Mouse (Mus musculus) spleen, postnatal 14 days (tissue): ENCODE data around the gene Btbd19.

Source experiments
- DNase-seq, 2 experiments: peaks; one replicate each; pipeline ENCODE4 v3.0.0; 2021 to 2022; ENCODE audit warnings: low spot score in 2 of 2

Gene Btbd19

GRCm38 (mm10) chr4:117125348-117125909 lies at the start of gene Btbd19:
Gene Btbd19, minus strand, starts transcription at chr4:117125725.
- DNase-seq, result no peak

- no peak for DNase-seq
Measured at GRCm38 (mm10) chr4:117169936-117170335, 44.4 kb upstream of the Btbd19 start.

GRCm38 (mm10) chr4:117161183-117161582 lies 35.7 kb upstream of the Btbd19 start:
- no peak for DNase-seq

- DNase-seq, result no peak
Measured at GRCm38 (mm10) chr4:117159666-117160065, 34.1 kb upstream of the Btbd19 start.

- DNase-seq, result no peak
Measured at GRCm38 (mm10) chr4:117156372-117156771, 30.8 kb upstream of the Btbd19 start.

- DNase-seq, result peak; percentile 67 to 72
Measured at GRCm38 (mm10) chr4:117155792-117156355, 30.3 kb upstream of the Btbd19 start, which contains the start of gene Rps8. Gene Rps8, minus strand, starts transcription at chr4:117156243.

GRCm38 (mm10) chr4:117155020-117155791 lies 29.7 kb upstream of the Btbd19 start:
- no peak for DNase-seq

DNA sequence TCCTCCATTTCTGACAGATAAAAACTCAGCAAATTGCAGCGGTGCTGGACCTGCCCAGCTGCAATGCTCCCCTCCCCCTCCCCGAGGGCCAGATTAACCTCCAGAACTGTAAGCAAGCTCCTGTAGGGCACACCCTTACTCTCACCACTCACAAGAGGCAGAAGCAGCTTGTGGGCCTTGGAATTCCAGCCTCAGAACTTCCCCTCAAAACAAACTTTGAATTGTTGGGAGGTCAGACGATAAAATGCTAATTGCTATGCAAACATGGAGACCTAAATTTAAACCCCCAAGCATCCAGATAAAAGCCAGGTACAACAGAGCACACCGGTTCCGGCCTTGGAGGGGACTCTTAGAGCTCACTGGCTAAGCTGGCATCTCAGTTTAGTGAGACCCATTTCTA lies 27.2 kb upstream of the Btbd19 start:
- no peak for DNase-seq

GRCm38 (mm10) chr4:117151416-117151815 lies 25.9 kb upstream of the Btbd19 start:
- DNase-seq, result no peak

- no peak for DNase-seq
Measured at GRCm38 (mm10) chr4:117150212-117150733, 24.7 kb upstream of the Btbd19 start.

DNA sequence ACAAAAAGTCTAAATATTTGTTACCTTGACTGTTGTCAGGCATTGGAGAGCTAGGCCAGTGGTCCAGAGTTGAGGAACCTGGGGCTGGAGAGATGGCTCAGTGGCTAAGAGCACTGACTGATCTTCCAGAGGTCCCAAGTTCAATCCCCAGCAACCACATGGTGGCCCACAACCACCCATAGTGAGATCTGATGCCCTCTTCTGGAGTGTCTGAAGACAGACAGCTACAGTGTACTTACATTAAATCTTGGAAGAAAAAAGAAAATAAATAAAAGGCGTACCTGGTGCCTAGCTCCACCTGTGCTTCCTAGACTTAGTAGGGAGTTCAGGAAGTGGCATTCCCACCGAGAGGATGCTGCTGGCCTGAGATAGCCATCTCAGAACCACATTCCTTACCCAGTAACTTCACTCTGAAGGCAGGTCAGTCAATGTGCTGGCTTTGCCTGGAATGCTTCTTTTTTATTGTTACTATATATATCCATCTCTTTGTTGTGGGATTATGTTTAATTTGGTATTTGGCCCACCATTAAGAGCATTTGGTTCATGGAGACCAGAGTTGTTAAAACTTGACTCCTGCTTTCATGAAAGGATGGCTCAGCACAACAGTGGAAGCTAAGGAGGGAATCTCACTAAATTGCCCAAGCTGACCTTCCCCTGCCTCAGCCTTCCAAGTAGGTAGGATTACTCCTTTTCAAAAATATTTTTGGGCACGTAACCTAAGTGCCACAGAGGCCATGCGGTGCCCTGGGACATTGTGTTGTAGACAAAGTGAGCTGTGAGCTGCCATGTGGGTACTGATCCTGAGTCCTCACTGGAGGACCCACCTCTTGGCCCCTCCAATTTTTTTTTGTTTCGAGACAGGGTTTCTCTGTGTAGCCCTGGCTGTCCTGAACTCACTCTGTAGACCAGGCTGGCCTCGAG lies 24.0 kb upstream of the Btbd19 start:
- DNase-seq, result no peak

DNA sequence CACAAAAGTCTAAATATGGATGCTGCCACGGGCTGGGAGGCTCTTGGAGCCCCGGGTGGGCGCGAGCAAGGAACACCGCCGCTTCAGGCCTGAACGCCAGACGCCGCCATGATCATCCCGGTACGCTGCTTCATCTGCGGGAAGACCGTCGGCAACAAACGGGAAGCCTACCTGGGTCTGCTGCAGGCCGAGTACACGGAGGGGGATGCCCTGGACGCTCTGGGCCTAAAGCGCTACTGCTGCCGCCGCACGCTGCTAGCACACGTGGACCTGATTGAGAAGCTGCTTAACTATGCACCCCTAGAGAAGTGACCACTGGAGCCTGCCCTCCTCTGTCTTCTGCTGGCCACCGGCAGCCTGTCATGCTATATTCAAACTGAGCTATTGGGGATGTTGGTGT lies 23.3 kb upstream of the Btbd19 start:
- DNase-seq, result no peak

- DNase-seq, result no peak
Measured at GRCm38 (mm10) chr4:117148047-117148713, 22.7 kb upstream of the Btbd19 start.

- peak; percentile 79 to 93 for DNase-seq
Measured at GRCm38 (mm10) chr4:117146176-117146575, 20.7 kb upstream of the Btbd19 start.

DNA sequence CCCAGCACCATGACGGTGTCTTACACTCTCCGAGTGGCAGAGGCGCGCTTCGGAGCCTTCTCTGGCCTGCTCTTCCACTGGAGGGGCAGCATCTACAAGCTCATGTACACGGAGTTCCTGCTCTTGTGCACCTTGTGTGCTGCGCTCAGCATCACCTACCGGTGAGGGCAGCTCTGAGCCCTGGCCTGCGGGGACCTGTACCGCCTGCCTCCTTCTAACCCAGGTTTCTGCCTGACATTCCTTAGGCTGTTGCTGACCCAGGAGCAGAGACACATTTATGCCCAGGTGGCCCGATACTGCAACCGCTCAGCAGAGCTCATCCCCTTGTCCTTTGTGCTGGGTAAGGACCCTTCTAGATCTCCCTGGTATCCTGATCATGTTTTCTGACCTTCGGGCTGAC lies 19.7 kb upstream of the Btbd19 start:
- DNase-seq, result no peak

GRCm38 (mm10) chr4:117143023-117143422 lies 17.5 kb upstream of the Btbd19 start:
- no peak for DNase-seq

DNA sequence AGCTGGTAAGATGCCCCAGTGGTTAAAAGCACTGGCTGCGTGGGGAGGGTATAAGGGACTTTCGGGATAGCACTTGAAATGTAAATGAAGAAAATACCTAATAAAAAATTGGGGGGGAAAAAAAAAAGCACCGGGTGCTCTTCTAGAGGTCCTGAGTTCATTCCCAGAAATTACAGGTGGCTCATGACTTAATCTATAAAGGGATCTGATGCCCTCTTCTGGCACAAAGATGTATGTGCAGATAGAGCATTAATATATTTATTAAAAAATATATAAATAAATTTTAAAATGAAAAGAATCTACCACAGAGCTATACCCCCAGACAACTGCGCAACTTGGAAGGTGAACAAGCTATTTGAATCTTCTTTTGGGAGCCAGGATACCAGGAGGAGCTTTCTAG lies 15.1 kb upstream of the Btbd19 start:
- DNase-seq, result no peak

- no peak for DNase-seq
Measured at GRCm38 (mm10) chr4:117139217-117139612, 13.7 kb upstream of the Btbd19 start.

- DNase-seq, result no peak
Measured at GRCm38 (mm10) chr4:117138295-117139216, 13.0 kb upstream of the Btbd19 start.

DNA sequence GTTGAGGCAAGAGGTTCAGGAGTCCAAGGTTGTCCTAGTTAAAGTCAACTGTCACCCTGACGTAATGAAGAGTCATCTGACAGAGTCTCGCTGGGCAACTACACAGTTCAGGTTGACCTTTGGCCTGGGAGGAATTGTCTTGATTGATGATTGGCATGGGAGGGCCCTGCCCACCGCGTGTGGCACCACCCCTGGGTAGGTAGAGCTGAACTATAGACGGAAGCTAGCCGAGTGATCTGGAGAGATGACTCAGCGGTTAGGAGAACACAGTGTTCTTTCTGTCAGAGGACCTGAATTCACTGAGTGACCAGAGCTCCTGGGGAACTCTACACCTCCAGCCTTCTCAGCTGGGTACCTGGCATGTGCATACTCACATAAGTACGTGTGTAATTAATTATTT lies 10.5 kb upstream of the Btbd19 start:
- DNase-seq, result no peak
